Comparison of ENCODE assay signal across 7 mouse cellular contexts in the genomic region with DNA sequence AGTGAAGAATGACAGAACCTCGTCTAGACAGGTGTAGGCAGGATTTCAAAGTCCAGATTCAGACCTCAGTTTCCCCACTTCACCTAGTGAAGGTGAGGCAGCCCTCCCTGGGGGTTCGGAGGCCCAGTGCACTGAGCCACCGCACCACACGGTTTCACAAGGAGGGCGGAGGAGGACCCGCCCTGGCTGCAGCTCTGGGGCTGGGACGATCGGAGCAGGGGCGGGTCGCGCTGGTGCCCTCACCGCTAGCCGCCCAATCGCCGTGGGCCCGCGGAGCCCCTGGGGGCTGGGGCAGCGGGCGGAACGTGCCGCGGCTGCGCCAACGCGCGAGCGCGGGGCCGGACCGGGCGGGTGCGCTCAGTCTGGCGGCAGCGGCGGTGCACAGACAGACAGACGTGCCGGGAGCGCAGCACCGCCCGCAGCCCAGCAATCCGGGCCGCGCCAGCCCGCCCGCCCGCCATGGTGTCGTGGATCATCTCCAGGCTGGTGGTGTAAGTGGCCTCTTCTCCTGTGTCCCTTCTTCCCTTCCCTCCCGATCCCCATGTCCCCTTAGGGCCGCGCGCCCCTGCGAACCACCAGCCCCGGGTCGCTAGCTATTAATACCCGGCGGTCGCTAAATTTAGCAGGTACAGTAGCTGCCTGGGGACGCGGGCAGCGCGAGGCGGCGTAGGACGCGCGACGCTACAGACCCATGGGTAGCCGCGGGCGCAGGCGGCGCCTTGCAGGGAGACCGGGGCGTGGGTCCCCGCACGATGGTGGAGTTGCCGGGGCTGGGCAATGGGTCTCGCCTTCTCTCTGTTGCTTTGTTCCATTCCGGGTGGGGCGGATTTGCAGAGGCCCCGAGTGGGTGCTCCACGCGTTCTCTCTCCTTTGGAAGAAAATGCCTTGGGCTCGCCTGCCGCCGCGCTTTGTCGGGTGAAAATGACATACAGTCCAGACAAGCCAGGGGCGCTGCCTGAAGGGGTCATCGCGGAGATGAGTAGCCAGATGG. TPM values are rescaled to one million over a fixed set of nuclear protein-coding genes. Genes with fewer than 3 reads are reported as not detected.
A peak's percentile ranks its signal among the peaks of the same experiment; 100 is the strongest.
DNase-seq lines count a peak whose midpoint lies in the region; ATAC-seq lines count a peak whose summit lies in the region.

A gene (plus strand): TSS at position 51 of the 991 bp plus-strand sequence.

- H3K4me3 ChIP-seq in hindbrain, embryonic 12.5 days = peak within 1 kb of the TSS; percentile 76
- H3K4me3 ChIP-seq in stomach, embryonic 14.5 days (ENCODE audit: low read depth, low read length) = peak within 1 kb of the TSS; percentile 61

- H3K27ac ChIP-seq in hindbrain, embryonic 12.5 days = peak within 1 kb of the TSS; percentile 93
- no peak within 1 kb of the TSS for H3K27ac ChIP-seq in stomach, embryonic 14.5 days (ENCODE audit: low read length)

- ATAC-seq in hindbrain, embryonic 12.5 days (ENCODE audit: low FRiP score) = peak; percentile 93
- ATAC-seq in megakaryocyte progenitor cell, adult 5-6 weeks (replicated peaks; ENCODE audit: poor library complexity) = peak; percentile 82
- ATAC-seq in stomach, embryonic 14.5 days (ENCODE audit: insufficient number of reproducible peaks, insufficient read depth, low FRiP score, low read depth) = peak; percentile 89

- H3K27me3 ChIP-seq in hindbrain, embryonic 12.5 days = peaks cover 4% of the 10 kb centered on the region
- no peaks in the 10 kb centered on the region for H3K27me3 ChIP-seq in stomach, embryonic 14.5 days (ENCODE audit: control insufficient read depth, insufficient read depth, low read length)

- no peaks in the 10 kb centered on the region for H3K9me3 ChIP-seq in hindbrain, embryonic 12.5 days (replicated peaks)
- no peaks in the 10 kb centered on the region for H3K9me3 ChIP-seq in stomach, embryonic 14.5 days (ENCODE audit: control insufficient read depth, low read depth, low read length)

- H3K4me1 ChIP-seq in hindbrain, embryonic 12.5 days = peaks cover 13% of the 10 kb centered on the region
- H3K4me1 ChIP-seq in stomach, embryonic 14.5 days (ENCODE audit: control insufficient read depth, insufficient read depth, low read length) = no peaks in the 10 kb centered on the region

- H3K4me2 ChIP-seq in hindbrain, embryonic 12.5 days (replicated peaks) = peak within 1 kb of the TSS; percentile 85
- H3K4me2 ChIP-seq in stomach, embryonic 14.5 days (replicated peaks; ENCODE audit: low read depth, low read length) = peak within 1 kb of the TSS; percentile 95

- peak within 1 kb of the TSS; percentile 90 for H3K9ac ChIP-seq in hindbrain, embryonic 12.5 days
- H3K9ac ChIP-seq in stomach, embryonic 14.5 days (replicated peaks; ENCODE audit: low read depth, low read length) = peak within 1 kb of the TSS; percentile 58; the same call in 1 of the 2 replicates

- WGBS in hindbrain, embryonic 12.5 days = under 1% methylated on average over 80 of the region's 91 CpGs
- WGBS in stomach, embryonic 14.5 days = under 1% methylated on average over 87 of the region's 91 CpGs

- peak; percentile 53 for DNase-seq in adrenal gland, adult 8-10 months
- DNase-seq in cerebellum, postnatal 10 days = peak; percentile 81 to 88
- peak; percentile 33 to 39 for DNase-seq in frontal cortex, postnatal 25 days (ENCODE audit: low spot score in 2 of 2)
- peak; percentile 46 to 47 for DNase-seq in left cerebral cortex, adult 8-10 months (ENCODE audit: low spot score in 2 of 2)

- H3K36me3 ChIP-seq in hindbrain, embryonic 12.5 days = no peaks in the 10 kb centered on the region
- no peaks in the 10 kb centered on the region for H3K36me3 ChIP-seq in stomach, embryonic 14.5 days (ENCODE audit: control insufficient read depth, insufficient read depth, low read length)

RNA-seq across cellular contexts. Expression of the gene that starts here (rescaled TPM):
- 1 to 10 TPM; 3.8 to 9.3 (median 5.3) TPM for total RNA-seq in adrenal gland, adult 8-10 months (2022)
- polyA plus RNA-seq in hindbrain, embryonic 12.5 days (2016; fragmentation: Nextera tagmentation; extraction: Ambion mirVana) = 122 and 126 TPM in 2 replicates
- 10 to 100 TPM; 77.8 to 89.9 (median 85.9) TPM for total RNA-seq in left cerebral cortex, adult 8-10 months (2022)
- 0.32 and 1.1 TPM in 2 replicates for total RNA-seq in megakaryocyte progenitor cell, adult 5-6 weeks (2015)
- 0.71 and 1.0 TPM in 2 replicates for total RNA-seq in megakaryocyte progenitor cell, adult 5-6 weeks (2017)
- polyA plus RNA-seq in stomach, embryonic 14.5 days (2014; fragmentation: Nextera tagmentation; extraction: Ambion mirVana) = 16.8 and 22.5 TPM in 2 replicates

Comparison
In these comparisons a context has a peak if more than half of its experiments do, and no peak if none do; other contexts are left out.
1. RNA of the gene that starts here (total RNA-seq): 77.8 to 89.9 TPM in left cerebral cortex, adult 8-10 months; 3.8 to 9.3 TPM in adrenal gland, adult 8-10 months and 0.32 to 1.1 TPM in megakaryocyte progenitor cell, adult 5-6 weeks; every median in the first group is over 4 times any median in the second.
2. Peak in every context shown above with its lines, with median percentiles within 50 percentile points of each other: DNase-seq and ATAC-seq.